Mouse (Mus musculus) CD4-positive, CD25-positive, alpha-beta regulatory T cell, adult 9 weeks (primary cell): Measurements from ENCODE around the gene Csf2. TPM values are rescaled to one million over a fixed set of nuclear protein-coding genes. Genes with fewer than 3 reads are reported as not detected.

Experiments used
- polyA plus RNA-seq: library from polyadenylated mRNA; unstranded; fragments of 100-300 nt; shearing (Covaris generic); gene quantifications from one replicate; pipeline ENCODE4 v1.2.1, GENCODE M21; 2017

The Csf2 gene
- polyA plus RNA-seq = 0.35 TPM

GRCm38 (mm10) chr11:54248940-54249717 lies at the start of gene Csf2:
TSS of gene Csf2 (minus strand) at chr11:54249667.

GRCm38 (mm10) chr11:54267177-54267576 lies 17.7 kb upstream of the Csf2 start, which contains the start of gene Il3:
TSS of gene Il3 (minus strand) at chr11:54267277.

Other genes with a start within 250 kb of the Csf2 start
- 0.20 TPM for gene Slc22a4, start 221.6 kb downstream of the Csf2 start, polyA plus RNA-seq
- gene Pdlim4, start 180.7 kb downstream of the Csf2 start, polyA plus RNA-seq = 22.2 TPM
- gene P4ha2, start 149.6 kb downstream of the Csf2 start, polyA plus RNA-seq = not detected
- not detected for gene Il3, start 17.6 kb upstream of the Csf2 start, polyA plus RNA-seq
- not detected for gene Acsl6, start 54.1 kb upstream of the Csf2 start, polyA plus RNA-seq
- not detected for gene Meikin, start 121.0 kb upstream of the Csf2 start, polyA plus RNA-seq
- gene Fnip1, start 188.5 kb upstream of the Csf2 start, polyA plus RNA-seq = 12.3 TPM